Mouse (Mus musculus) kidney, embryonic 15.5 days (tissue): ENCODE data around the gene Arl14. TPM values are rescaled to one million over a fixed set of nuclear protein-coding genes. Genes with fewer than 3 reads are reported as not detected.

ENCODE experiments used
- ATAC-seq: fragments of 200-750 bp; cut with Nextera tagmentation; replicated peaks from 2 replicates; pipeline ENCODE4 v1.8.0; 2017; ENCODE audit warnings: moderate TSS enrichment; ENCODE audit not compliant: low FRiP score
- H3K27ac ChIP-seq: fragments of 300-500 bp; sonication (generic); 2 replicates; pipeline ENCODE4 v1.5.1; 2015; ENCODE audit warnings: mild to moderate bottlenecking, inconsistent platforms
- H3K27me3 ChIP-seq: fragments of 300-500 bp; sonication (generic); 2 replicates; pipeline ENCODE4 v1.6.1; 2015; ENCODE audit warnings: inconsistent platforms
- H3K36me3 ChIP-seq: fragments of 300-500 bp; sonication (generic); 2 replicates; pipeline ENCODE4 v1.6.1; 2015; ENCODE audit warnings: inconsistent platforms
- H3K4me1 ChIP-seq: fragments of 300-500 bp; sonication (generic); 2 replicates; pipeline ENCODE4 v1.6.1; 2015; ENCODE audit warnings: inconsistent platforms
- H3K4me2 ChIP-seq: fragments of 300-500 bp; sonication (generic); 2 replicates; pipeline ENCODE4 v1.6.1; 2015; ENCODE audit warnings: moderate library complexity, mild to moderate bottlenecking, inconsistent platforms
- H3K4me3 ChIP-seq: fragments of 300-500 bp; sonication (generic); replicated peaks from 2 replicates; pipeline ENCODE4 v1.5.1; 2015; ENCODE audit warnings: mild to moderate bottlenecking, inconsistent platforms
- H3K9ac ChIP-seq: fragments of 300-500 bp; sonication (generic); 2 replicates; pipeline ENCODE4 v1.6.1; 2015; ENCODE audit warnings: mild to moderate bottlenecking, inconsistent platforms
- H3K9me3 ChIP-seq: fragments of 300-500 bp; sonication (generic); replicated peaks from 2 replicates; pipeline ENCODE4 v1.6.1; 2016; ENCODE audit warnings: inconsistent platforms
- WGBS: fragments of 180-500 bp; shearing (Covaris S2); methylation state at CpG from one replicate; pipeline ENCODE4 v1.1.7; 2015; ENCODE audit warnings: mixed read lengths; 5-methylcytosine and 5-hydroxymethylcytosine counted together
- polyA plus RNA-seq: library from polyadenylated mRNA; unstranded; fragments of >200 nt; fragmentation: Nextera tagmentation; extraction: Ambion mirVana; gene quantifications from 2 replicates; pipeline ENCODE4 v1.2.1, GENCODE M21; 2015

The Arl14 gene
- polyA plus RNA-seq, result 0.14 and 0.26 TPM in 2 replicates

DNA sequence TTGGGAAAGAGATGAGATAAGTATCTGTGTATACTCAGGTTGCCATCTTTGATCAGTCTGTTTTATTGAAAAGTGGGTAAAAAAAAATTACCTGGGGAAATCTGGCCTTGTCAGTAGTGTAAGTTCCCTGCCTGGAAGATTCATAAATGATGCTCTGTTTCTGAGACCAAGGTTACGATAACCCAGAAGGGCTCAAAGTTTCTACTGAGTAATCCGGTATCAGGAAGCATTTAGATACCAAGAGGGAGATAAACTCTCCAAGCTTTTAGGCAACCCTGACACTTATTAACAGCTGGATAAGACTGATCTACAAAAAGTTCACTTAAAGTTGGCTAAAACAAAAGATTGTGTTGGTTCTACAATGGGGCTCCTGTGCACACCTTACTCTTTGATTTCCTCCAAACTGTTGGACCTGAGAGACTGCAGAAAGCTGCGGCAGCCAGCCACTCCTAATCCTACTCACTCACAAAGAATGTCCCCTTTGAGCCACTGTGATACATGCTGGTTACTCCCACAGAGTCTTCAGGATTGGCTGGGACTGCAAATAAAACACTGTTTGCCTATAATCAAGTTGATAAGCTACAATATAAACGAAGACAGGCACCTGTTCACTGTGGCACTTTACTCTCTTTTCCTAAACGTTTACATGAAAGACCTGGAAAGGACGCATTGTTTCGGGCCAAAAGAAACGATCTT lies at the start of gene Arl14:
Gene Arl14 (plus strand): TSS at position 614 of the 696 bp plus-strand sequence.
- ATAC-seq, result no peak
- Histone ChIP-seq H3K4me1 (no peaks in the 10 kb centered on the region), H3K4me2 (no peak within 1 kb of the TSS), H3K27me3 (no peaks in the 10 kb centered on the region), H3K9me3 (no peaks in the 10 kb centered on the region), H3K36me3 (no peaks in the 10 kb centered on the region), H3K4me3 (no peak within 1 kb of the TSS), H3K9ac (no peak within 1 kb of the TSS), H3K27ac (no peak within 1 kb of the TSS)
- WGBS, result 70% methylated on average over 8 of the region's 8 CpGs

- H3K27me3 ChIP-seq, result no peaks in the 10 kb centered on the region
- no peaks in the 10 kb centered on the region for H3K9me3 ChIP-seq
- H3K4me2 ChIP-seq, result no peak overlapping the region
- no peak overlapping the region for H3K27ac ChIP-seq
- WGBS, result 28% methylated on average over 1 of the region's 1 CpGs
- no peaks in the 10 kb centered on the region for H3K36me3 ChIP-seq
- no peak for ATAC-seq
- H3K9ac ChIP-seq, result no peak overlapping the region
- no peaks in the 10 kb centered on the region for H3K4me1 ChIP-seq
- H3K4me3 ChIP-seq, result no peak overlapping the region
Measured at GRCm38 (mm10) chr3:69175229-69175628, 47.0 kb upstream of the Arl14 start.

DNA sequence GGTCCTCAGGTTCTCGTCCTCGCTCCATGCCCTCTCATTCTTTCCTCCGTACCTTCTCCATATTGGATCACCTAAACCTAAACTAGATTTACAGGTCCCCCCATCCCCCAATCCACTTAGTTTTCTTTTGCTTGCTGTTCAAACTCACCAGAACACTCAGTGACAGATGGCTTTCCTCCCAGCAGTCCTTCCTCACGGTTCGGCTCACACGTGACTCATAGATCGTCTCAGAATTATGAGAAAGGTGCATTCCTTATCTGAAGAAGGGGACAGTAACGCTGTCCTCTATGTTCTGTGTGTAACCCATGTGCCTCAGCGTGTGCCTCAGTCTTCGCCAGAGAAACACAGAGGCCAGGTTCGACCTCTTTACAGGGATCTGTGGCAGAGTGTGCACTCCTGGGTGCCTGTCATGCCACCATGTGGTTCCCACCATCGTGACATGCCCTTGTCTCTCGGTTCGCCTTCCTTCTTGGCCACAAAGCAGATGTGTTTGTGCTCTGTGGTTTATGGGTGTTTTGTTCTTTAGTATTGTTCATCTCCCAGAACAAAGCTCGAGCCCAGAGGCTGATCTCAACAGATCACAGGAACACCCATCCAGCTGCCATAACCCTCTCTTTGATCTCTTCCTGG lies 44.9 kb upstream of the Arl14 start:
- Histone ChIP-seq H3K4me2 (no peak overlapping the region), H3K4me3 (no peak overlapping the region), H3K9me3 (no peaks in the 10 kb centered on the region), H3K9ac (no peak overlapping the region), H3K36me3 (no peaks in the 10 kb centered on the region), H3K4me1 (no peaks in the 10 kb centered on the region), H3K27me3 (no peaks in the 10 kb centered on the region), H3K27ac (no peak overlapping the region)
- no peak for ATAC-seq
- 73% methylated on average over 15 of the region's 15 CpGs for WGBS

DNA sequence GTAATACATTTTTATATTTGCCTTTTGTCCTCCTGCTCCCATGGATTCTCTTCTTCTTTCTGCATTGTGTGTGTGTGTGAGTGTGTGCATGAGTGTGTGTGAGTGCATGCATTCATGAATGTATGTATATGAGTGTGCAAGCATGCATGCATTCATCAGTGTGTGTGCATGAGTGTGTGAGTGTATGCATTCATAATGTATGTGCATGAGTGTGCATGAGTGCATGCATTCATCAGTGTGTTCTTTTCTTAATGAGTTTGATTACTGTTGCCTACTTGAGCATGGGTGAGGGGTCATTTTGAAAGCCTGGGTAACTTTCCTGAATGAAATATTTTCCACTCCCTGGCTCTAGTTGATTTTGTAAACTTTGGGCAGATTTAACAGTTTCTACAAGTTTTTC lies 44.3 kb upstream of the Arl14 start:
- Histone ChIP-seq H3K27ac (no peak overlapping the region), H3K9ac (no peak overlapping the region), H3K27me3 (no peaks in the 10 kb centered on the region), H3K36me3 (no peaks in the 10 kb centered on the region), H3K4me3 (no peak overlapping the region), H3K4me1 (no peaks in the 10 kb centered on the region), H3K9me3 (no peaks in the 10 kb centered on the region), H3K4me2 (no peak overlapping the region)
- no peak for ATAC-seq

DNA sequence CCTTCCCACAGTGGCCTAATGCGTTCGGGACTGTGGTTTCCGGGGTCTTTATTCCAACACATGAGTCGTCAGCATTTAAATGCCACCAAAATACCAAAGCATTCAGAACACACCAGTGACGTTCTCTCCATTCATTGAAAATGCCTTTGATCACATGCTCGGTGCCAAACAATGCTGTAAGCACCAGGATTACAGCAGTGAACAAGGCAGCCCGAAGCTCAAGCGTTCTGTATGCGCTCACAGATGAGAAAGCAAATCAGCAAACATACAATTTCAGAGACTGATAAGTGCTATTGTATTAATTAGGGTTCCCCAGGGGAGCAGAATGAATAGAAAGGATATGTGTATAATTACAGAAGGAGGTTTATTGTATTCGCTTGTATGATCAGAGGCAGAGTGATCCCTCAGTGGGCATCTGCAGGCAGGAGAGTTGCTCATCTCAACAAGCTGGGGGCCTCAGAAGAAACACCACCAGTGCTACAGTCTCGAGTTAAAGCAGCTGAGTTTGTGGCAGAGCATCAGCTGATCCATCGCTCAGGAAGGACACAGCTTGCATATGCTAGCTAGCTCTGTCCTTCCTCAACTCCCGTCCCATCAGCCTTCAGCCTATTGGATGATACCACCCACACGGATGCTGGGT lies 43.7 kb upstream of the Arl14 start:
- WGBS, result 79% methylated on average over 14 of the region's 14 CpGs

DNA sequence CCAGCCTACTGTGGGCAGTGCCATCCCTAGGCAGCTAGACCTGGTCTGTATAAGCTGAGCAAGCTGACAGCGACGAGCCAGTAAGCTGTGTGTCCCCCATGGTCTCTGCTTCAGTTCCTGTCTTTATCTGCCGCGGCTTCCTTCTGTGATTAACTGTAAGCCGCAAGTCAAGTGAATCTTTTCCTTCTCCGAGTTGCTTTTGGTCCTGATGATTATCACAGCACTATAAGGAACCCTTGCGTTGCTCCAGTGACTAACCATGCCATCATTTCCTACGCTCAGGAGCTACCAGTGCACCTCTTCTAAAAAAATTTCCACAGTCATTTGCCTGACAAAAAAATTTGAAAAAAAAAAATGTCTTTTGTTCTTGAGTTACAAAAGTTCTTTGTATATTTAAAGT lies 40.7 kb upstream of the Arl14 start:
- Histone ChIP-seq H3K9me3 (no peaks in the 10 kb centered on the region), H3K4me2 (no peak overlapping the region), H3K9ac (no peak overlapping the region), H3K27ac (no peak overlapping the region), H3K4me3 (no peak overlapping the region), H3K4me1 (no peaks in the 10 kb centered on the region), H3K36me3 (no peaks in the 10 kb centered on the region), H3K27me3 (no peaks in the 10 kb centered on the region)
- no peak for ATAC-seq
- WGBS, result 83% methylated on average over 8 of the region's 8 CpGs

More for the DNA sequence above, 43.7 kb upstream of the Arl14 start:
- Histone ChIP-seq H3K4me3 (no peak overlapping the region), H3K27ac (no peak overlapping the region), H3K9me3 (no peaks in the 10 kb centered on the region), H3K27me3 (no peaks in the 10 kb centered on the region), H3K4me2 (no peak overlapping the region), H3K9ac (no peak overlapping the region), H3K4me1 (no peaks in the 10 kb centered on the region), H3K36me3 (no peaks in the 10 kb centered on the region)
- no peak for ATAC-seq

- Histone ChIP-seq H3K4me3 (no peak overlapping the region), H3K9ac (no peak overlapping the region), H3K36me3 (no peaks in the 10 kb centered on the region), H3K27me3 (no peaks in the 10 kb centered on the region), H3K4me2 (no peak overlapping the region), H3K27ac (no peak overlapping the region), H3K4me1 (no peaks in the 10 kb centered on the region), H3K9me3 (no peaks in the 10 kb centered on the region)
- no peak for ATAC-seq
Measured at GRCm38 (mm10) chr3:69182225-69182624, 40.0 kb upstream of the Arl14 start.

GRCm38 (mm10) chr3:69185244-69185643 lies 37.0 kb upstream of the Arl14 start:
- H3K27ac ChIP-seq, result no peak overlapping the region
- 87% methylated on average over 7 of the region's 7 CpGs for WGBS
- no peaks in the 10 kb centered on the region for H3K36me3 ChIP-seq
- H3K4me1 ChIP-seq, result no peaks in the 10 kb centered on the region
- H3K4me3 ChIP-seq, result no peak overlapping the region
- no peaks in the 10 kb centered on the region for H3K27me3 ChIP-seq
- no peak for ATAC-seq
- H3K9me3 ChIP-seq, result no peaks in the 10 kb centered on the region
- H3K9ac ChIP-seq, result no peak overlapping the region
- H3K4me2 ChIP-seq, result no peak overlapping the region

DNA sequence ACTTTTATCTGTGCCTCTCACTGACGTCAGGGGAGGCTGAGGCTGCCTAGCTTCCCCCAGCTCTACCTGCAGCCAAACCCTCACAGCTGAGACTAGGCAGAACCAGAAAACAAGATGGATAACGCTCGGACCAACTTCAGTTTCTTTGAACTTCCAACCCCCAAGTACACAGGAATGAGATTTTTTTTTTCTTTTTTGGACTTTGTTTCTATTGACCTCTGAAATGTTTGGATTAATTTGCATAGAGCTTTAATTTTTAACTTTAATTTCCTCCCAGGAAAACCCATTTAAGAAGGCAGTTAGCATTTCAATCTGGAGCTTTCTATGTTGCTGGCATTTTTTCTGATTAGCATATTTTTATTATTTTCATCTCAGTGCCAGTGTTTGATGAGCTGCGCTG lies 36.2 kb upstream of the Arl14 start:
- no peaks in the 10 kb centered on the region for H3K27me3 ChIP-seq
- H3K9me3 ChIP-seq, result no peaks in the 10 kb centered on the region
- no peak overlapping the region for H3K9ac ChIP-seq
- H3K4me1 ChIP-seq, result no peaks in the 10 kb centered on the region
- WGBS, result 75% methylated on average over 4 of the region's 4 CpGs
- no peak for ATAC-seq
- H3K4me2 ChIP-seq, result no peak overlapping the region
- no peaks in the 10 kb centered on the region for H3K36me3 ChIP-seq
- H3K4me3 ChIP-seq, result no peak overlapping the region
- H3K27ac ChIP-seq, result no peak overlapping the region

- H3K4me2 ChIP-seq, result no peak overlapping the region
- WGBS, result 88% methylated on average over 16 of the region's 16 CpGs
- no peak overlapping the region for H3K4me3 ChIP-seq
- no peaks in the 10 kb centered on the region for H3K9me3 ChIP-seq
- no peak overlapping the region for H3K27ac ChIP-seq
- no peaks in the 10 kb centered on the region for H3K27me3 ChIP-seq
- no peak for ATAC-seq
- no peak overlapping the region for H3K9ac ChIP-seq
- no peaks in the 10 kb centered on the region for H3K4me1 ChIP-seq
- H3K36me3 ChIP-seq, result no peaks in the 10 kb centered on the region
Measured at GRCm38 (mm10) chr3:69186643-69187042, 35.6 kb upstream of the Arl14 start.

GRCm38 (mm10) chr3:69192995-69193394 lies 29.2 kb upstream of the Arl14 start:
- Histone ChIP-seq H3K36me3 (no peaks in the 10 kb centered on the region), H3K9ac (no peak overlapping the region), H3K27ac (no peak overlapping the region), H3K4me3 (no peak overlapping the region), H3K27me3 (no peaks in the 10 kb centered on the region), H3K4me2 (no peak overlapping the region), H3K9me3 (no peaks in the 10 kb centered on the region), H3K4me1 (peaks cover 8% of the 10 kb centered on the region)
- ATAC-seq, result no peak
- whole genome bisulfite sequencing, result 89% methylated on average over 3 of the region's 3 CpGs

DNA sequence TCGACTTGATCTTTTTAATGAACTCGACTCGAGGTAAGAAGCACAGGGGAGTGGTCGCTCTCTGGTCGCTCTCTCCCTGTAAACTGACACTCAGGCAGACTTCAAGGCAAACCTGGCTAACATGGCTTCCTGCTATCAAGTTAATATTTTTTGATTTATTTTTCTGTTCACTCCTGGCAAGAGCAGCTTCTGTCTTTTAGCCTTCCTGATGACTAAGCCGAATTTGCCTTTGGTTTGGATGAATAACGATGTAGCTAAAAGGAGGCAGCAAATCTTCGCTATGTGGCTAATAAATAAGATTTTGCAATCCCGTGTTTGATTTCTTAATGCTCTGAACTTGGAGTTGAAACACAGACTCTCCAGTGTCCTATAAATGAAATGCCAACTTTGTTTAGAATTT lies 27.7 kb upstream of the Arl14 start:
- ATAC-seq, result no peak
- no peak overlapping the region for H3K27ac ChIP-seq

More for the DNA sequence above, 27.7 kb upstream of the Arl14 start:
- Histone ChIP-seq H3K36me3 (no peaks in the 10 kb centered on the region), H3K9ac (no peak overlapping the region), H3K4me3 (no peak overlapping the region), H3K4me1 (peaks cover 8% of the 10 kb centered on the region), H3K27me3 (no peaks in the 10 kb centered on the region), H3K9me3 (no peaks in the 10 kb centered on the region), H3K4me2 (no peak overlapping the region)
- WGBS, result 22% methylated on average over 9 of the region's 9 CpGs
